Mouse (Mus musculus): Measurements from ENCODE around the gene Naa20. TPM values are rescaled to one million over a fixed set of nuclear protein-coding genes. Genes with fewer than 3 reads are reported as not detected.

The Naa20 gene
- polyA plus RNA-seq, 1 experiment from 2014 or later, result 186 TPM

DNA sequence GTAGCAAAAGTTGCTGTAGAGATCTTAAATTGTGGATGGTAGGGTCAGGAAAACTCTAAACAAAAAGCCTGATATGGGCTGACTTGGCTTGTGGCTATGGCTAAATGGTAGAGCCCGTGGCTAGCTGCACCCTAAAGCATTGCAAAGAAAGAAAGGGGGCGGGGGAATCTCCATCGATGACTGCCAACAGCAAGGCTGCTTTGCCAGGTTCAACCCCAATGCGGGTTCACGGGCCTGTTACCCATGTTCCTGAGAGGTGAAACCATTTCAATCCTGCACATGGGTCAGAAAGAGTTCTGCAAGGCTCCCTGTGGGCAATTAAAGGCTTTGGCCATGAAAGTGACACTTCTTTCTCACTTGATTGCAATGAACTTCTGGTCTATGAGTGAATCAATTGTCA, 20.0 kb upstream of the Naa20 start:
- no peak for ATAC-seq (ENCODE audit: low read depth)
- no peak overlapping the region for H3K4me3 ChIP-seq (ENCODE audit: low read depth, low read length)
- H3K9me3 ChIP-seq (ENCODE audit: control insufficient read depth, low read length), result no peaks in the 10 kb centered on the region
- WGBS, result 58% methylated on average over 5 of the region's 5 CpGs
- H3K9ac ChIP-seq (ENCODE audit: low read depth, low read length), result no peak overlapping the region
- H3K36me3 ChIP-seq (ENCODE audit: control insufficient read depth, insufficient read depth, low read length), result peaks cover 62% of the 10 kb centered on the region
- no peaks in the 10 kb centered on the region for H3K27me3 ChIP-seq (replicated peaks; ENCODE audit: control insufficient read depth, insufficient read depth, low read length)
- H3K4me1 ChIP-seq (ENCODE audit: control insufficient read depth, insufficient read depth, low read length), result peaks cover 53% of the 10 kb centered on the region
- peak overlapping the region; percentile 88 for H3K27ac ChIP-seq (replicated peaks; ENCODE audit: low read depth, low read length)
- no peak for DNase-seq (ENCODE audit: low spot score)
- no peak overlapping the region for H3K4me2 ChIP-seq (ENCODE audit: low read depth, low read length)

GRCm38 (mm10) chr2:145882398-145882797, 19.5 kb upstream of the Naa20 start:
- Histone ChIP-seq H3K36me3 (ENCODE audit: control insufficient read depth, insufficient read depth, low read length) (peaks cover 63% of the 10 kb centered on the region), H3K9me3 (ENCODE audit: control insufficient read depth, low read length) (no peaks in the 10 kb centered on the region), H3K4me1 (ENCODE audit: control insufficient read depth, insufficient read depth, low read length) (peaks cover 55% of the 10 kb centered on the region), H3K4me3 (ENCODE audit: low read depth, low read length) (no peak overlapping the region), H3K4me2 (ENCODE audit: low read depth, low read length) (no peak overlapping the region), H3K27ac (replicated peaks; ENCODE audit: low read depth, low read length) (peak overlapping the region; percentile 88), H3K27me3 (replicated peaks; ENCODE audit: control insufficient read depth, insufficient read depth, low read length) (no peaks in the 10 kb centered on the region), H3K9ac (ENCODE audit: low read depth, low read length) (no peak overlapping the region)
- WGBS, result 16% methylated on average over 2 of the region's 2 CpGs
- ATAC-seq (ENCODE audit: low read depth) (no peak), DNase-seq (ENCODE audit: low spot score) (peak; percentile 44)

- H3K4me2 ChIP-seq (ENCODE audit: low read depth, low read length), result peak overlapping the region; percentile 13; the same call in 1 of the 2 replicates
- H3K9ac ChIP-seq (ENCODE audit: low read depth, low read length), result no peak overlapping the region
- H3K27me3 ChIP-seq (replicated peaks; ENCODE audit: control insufficient read depth, insufficient read depth, low read length), result no peaks in the 10 kb centered on the region
- H3K4me1 ChIP-seq (ENCODE audit: control insufficient read depth, insufficient read depth, low read length), result peaks cover 71% of the 10 kb centered on the region
- WGBS, result 13% methylated on average over 16 of the region's 17 CpGs
- H3K27ac ChIP-seq (replicated peaks; ENCODE audit: low read depth, low read length), result peak overlapping the region; percentile 87
- DNase-seq (ENCODE audit: low spot score) (peak; percentile 81), ATAC-seq (ENCODE audit: low read depth) (peak; percentile 28; the same call in 1 of the 2 replicates)
- H3K9me3 ChIP-seq (ENCODE audit: control insufficient read depth, low read length), result no peaks in the 10 kb centered on the region
- H3K36me3 ChIP-seq (ENCODE audit: control insufficient read depth, insufficient read depth, low read length), result peaks cover 48% of the 10 kb centered on the region
- no peak overlapping the region for H3K4me3 ChIP-seq (ENCODE audit: low read depth, low read length)
These were observed 17.6 kb upstream of the Naa20 start for GRCm38 (mm10) chr2:145884036-145884912.

DNA sequence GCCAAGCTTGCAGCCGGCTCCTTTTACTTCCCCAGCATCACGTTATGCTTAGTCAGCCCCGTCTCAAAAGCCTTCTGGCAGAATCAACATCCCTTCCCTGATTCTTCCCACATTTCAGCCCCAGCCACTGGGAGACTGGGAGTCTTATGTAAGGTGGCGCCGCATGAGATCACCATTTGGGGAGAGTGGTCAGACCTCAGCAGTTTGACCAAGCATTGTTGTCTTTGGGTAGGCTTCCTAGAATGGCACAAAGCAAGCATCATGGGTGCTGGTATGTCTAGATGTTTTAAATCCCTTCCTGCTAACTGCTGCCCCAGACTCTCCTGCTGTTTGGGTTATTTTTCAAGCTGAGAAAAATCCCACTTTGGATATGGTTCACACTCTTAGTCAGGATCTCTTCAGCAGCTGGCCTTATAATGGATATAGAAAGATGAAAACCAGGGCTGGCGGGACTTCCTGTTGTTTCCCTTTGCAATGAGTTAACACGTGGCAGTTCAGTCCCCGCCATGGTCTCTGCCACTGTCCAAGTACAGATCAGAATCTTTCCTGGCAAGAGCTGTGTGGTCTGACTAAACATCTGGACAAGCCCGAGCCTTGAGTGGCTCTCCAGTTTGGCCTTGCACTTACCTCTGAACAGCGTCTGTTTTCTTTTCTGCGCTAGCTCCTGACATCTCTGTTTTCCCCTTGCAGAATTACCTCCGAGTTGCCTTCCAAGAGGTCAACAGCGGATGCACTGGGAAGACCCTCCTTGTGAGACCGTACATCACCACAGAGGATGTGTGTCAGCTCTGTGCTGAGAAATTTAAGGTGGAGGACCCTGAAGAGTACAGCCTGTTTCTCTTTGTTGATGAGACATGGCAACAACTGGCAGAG, 16.8 kb upstream of the Naa20 start:
- 50% methylated on average over 14 of the region's 14 CpGs for WGBS
- ATAC-seq (ENCODE audit: low read depth), result peak; percentile 12; the same call in 1 of the 2 replicates

GRCm38 (mm10) chr2:145887937-145888765, 13.7 kb upstream of the Naa20 start:
- WGBS, result 30% methylated on average over 14 of the region's 14 CpGs
- no peak overlapping the region for H3K4me3 ChIP-seq (ENCODE audit: low read depth, low read length)
- H3K4me2 ChIP-seq (ENCODE audit: low read depth, low read length), result 0 out of 2 replicates have a peak overlapping the region, but pooled peaks have one; percentile 3
- H3K9me3 ChIP-seq (ENCODE audit: control insufficient read depth, low read length), result no peaks in the 10 kb centered on the region
- H3K27me3 ChIP-seq (replicated peaks; ENCODE audit: control insufficient read depth, insufficient read depth, low read length), result no peaks in the 10 kb centered on the region
- DNase-seq (ENCODE audit: low spot score), result peak; percentile 94
- ATAC-seq (ENCODE audit: low read depth), result peak; percentile 83
- no peak overlapping the region for H3K9ac ChIP-seq (ENCODE audit: low read depth, low read length)
- H3K27ac ChIP-seq (replicated peaks; ENCODE audit: low read depth, low read length), result peak overlapping the region; percentile 90
- peaks cover 50% of the 10 kb centered on the region for H3K4me1 ChIP-seq (ENCODE audit: control insufficient read depth, insufficient read depth, low read length)
- H3K36me3 ChIP-seq (ENCODE audit: control insufficient read depth, insufficient read depth, low read length), result peaks cover 34% of the 10 kb centered on the region

More for the DNA sequence above, 16.8 kb upstream of the Naa20 start:
- peak overlapping the region; percentile 87 for H3K27ac ChIP-seq (replicated peaks; ENCODE audit: low read depth, low read length)
- H3K9me3 ChIP-seq (ENCODE audit: control insufficient read depth, low read length), result no peaks in the 10 kb centered on the region
- H3K27me3 ChIP-seq (replicated peaks; ENCODE audit: control insufficient read depth, insufficient read depth, low read length), result no peaks in the 10 kb centered on the region
- peaks cover 41% of the 10 kb centered on the region for H3K36me3 ChIP-seq (ENCODE audit: control insufficient read depth, insufficient read depth, low read length)
- H3K4me2 ChIP-seq (ENCODE audit: low read depth, low read length), result peak overlapping the region; percentile 5; the same call in 1 of the 2 replicates
- peak; percentile 84 for DNase-seq (ENCODE audit: low spot score)
- no peak overlapping the region for H3K4me3 ChIP-seq (ENCODE audit: low read depth, low read length)
- no peak overlapping the region for H3K9ac ChIP-seq (ENCODE audit: low read depth, low read length)
- peaks cover 75% of the 10 kb centered on the region for H3K4me1 ChIP-seq (ENCODE audit: control insufficient read depth, insufficient read depth, low read length)

DNA sequence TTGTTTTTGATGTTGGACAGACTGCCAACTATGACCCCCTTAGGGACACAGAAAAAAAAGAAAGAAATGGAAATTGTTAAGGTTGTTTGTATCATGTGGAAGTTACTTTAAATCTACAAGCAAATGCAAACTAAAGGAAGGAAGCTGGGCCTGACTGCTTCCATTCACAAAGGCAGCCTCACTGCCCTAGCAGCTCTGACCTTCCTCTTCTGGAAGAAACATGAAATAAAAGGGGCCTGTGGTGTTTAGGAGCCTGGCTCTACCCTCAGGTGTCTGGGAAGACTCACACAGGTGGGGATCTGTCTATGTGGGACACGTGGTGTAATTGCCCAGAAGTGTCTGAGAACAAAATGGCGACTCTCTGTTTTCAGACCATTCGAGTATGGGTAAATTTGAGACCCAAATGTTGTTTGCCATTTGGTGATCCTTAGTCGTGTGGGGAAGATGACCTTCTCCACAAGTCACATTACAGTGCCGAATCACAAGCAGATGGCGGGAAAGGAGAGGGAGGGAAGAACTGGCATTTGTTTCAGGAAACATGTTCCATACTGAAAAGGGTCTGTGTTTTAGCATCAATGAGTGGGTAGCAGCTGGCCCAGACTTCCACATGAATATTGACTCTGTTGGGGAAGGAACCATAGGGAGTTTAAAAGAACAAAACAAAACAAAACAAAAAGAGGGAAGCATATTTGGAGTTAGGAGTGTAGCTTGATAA, 13.0 kb upstream of the Naa20 start:
- Histone ChIP-seq H3K9ac (ENCODE audit: low read depth, low read length) (no peak overlapping the region), H3K36me3 (ENCODE audit: control insufficient read depth, insufficient read depth, low read length) (peaks cover 28% of the 10 kb centered on the region), H3K4me3 (ENCODE audit: low read depth, low read length) (no peak overlapping the region), H3K27ac (replicated peaks; ENCODE audit: low read depth, low read length) (peak overlapping the region; percentile 90), H3K9me3 (ENCODE audit: control insufficient read depth, low read length) (no peaks in the 10 kb centered on the region), H3K27me3 (replicated peaks; ENCODE audit: control insufficient read depth, insufficient read depth, low read length) (no peaks in the 10 kb centered on the region), H3K4me2 (ENCODE audit: low read depth, low read length) (peak overlapping the region; percentile 12; the same call in 1 of the 2 replicates), H3K4me1 (ENCODE audit: control insufficient read depth, insufficient read depth, low read length) (peaks cover 42% of the 10 kb centered on the region)
- ATAC-seq (ENCODE audit: low read depth) (peak; percentile 26), DNase-seq (ENCODE audit: low spot score) (no peak)
- 27% methylated on average over 6 of the region's 6 CpGs for WGBS

- Histone ChIP-seq H3K27ac (replicated peaks; ENCODE audit: low read depth, low read length) (peak overlapping the region; percentile 21; the same call in 1 of the 2 replicates), H3K9ac (ENCODE audit: low read depth, low read length) (no peak overlapping the region), H3K9me3 (ENCODE audit: control insufficient read depth, low read length) (no peaks in the 10 kb centered on the region), H3K4me2 (ENCODE audit: low read depth, low read length) (no peak overlapping the region), H3K27me3 (replicated peaks; ENCODE audit: control insufficient read depth, insufficient read depth, low read length) (no peaks in the 10 kb centered on the region), H3K4me3 (ENCODE audit: low read depth, low read length) (no peak overlapping the region), H3K36me3 (ENCODE audit: control insufficient read depth, insufficient read depth, low read length) (peaks cover 21% of the 10 kb centered on the region), H3K4me1 (ENCODE audit: control insufficient read depth, insufficient read depth, low read length) (peaks cover 27% of the 10 kb centered on the region)
- ATAC-seq (ENCODE audit: low read depth), result no peak
- 62% methylated on average over 2 of the region's 2 CpGs for WGBS
- peak; percentile 65 for DNase-seq (ENCODE audit: low spot score)
These were observed 11.3 kb upstream of the Naa20 start for GRCm38 (mm10) chr2:145890571-145890970.

Data from embryonic facial prominence, embryonic 14.5 days (tissue).